Mouse (Mus musculus): ENCODE measurements around the gene Gm5580. TPM values are rescaled to one million over a fixed set of nuclear protein-coding genes. Genes with fewer than 3 reads are reported as not detected.
"Not testable (repeated sequence)": the region's sequence is repeated elsewhere in the genome, so short reads cannot be mapped to it uniquely, and the experiment has no call there.

Gm5580 gene
- 1 to 10 TPM; 2.5 to 2.9 TPM for total RNA-seq (2021)

DNA sequence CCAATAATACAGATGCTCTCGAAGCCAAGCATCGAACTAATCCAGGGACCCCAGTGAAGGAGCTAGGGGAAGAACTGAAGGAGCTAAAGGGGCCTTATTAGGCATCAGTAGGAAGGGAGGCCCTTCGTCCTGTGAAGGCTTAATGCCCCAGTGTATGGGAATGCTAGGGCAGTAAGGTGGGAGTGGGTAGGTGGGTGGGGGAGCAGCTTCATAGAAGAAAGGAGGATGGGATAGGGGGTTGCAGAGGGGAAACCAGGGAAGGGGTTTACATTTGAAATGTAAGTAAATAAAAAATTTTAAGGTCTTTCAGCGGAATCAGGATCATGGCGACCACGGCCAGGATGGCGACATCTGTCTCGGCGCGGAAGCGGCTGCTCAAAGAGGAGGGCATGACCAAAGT is at the start of gene Gm5580:
Gm5580 (plus strand) TSS at position 301 of the 400 bp plus-strand sequence.
- intact Hi-C loops (cut with DNase I); DNase-seq (ENCODE audit: low spot score in 2 of 2): not testable (repeated sequence)

DNA sequence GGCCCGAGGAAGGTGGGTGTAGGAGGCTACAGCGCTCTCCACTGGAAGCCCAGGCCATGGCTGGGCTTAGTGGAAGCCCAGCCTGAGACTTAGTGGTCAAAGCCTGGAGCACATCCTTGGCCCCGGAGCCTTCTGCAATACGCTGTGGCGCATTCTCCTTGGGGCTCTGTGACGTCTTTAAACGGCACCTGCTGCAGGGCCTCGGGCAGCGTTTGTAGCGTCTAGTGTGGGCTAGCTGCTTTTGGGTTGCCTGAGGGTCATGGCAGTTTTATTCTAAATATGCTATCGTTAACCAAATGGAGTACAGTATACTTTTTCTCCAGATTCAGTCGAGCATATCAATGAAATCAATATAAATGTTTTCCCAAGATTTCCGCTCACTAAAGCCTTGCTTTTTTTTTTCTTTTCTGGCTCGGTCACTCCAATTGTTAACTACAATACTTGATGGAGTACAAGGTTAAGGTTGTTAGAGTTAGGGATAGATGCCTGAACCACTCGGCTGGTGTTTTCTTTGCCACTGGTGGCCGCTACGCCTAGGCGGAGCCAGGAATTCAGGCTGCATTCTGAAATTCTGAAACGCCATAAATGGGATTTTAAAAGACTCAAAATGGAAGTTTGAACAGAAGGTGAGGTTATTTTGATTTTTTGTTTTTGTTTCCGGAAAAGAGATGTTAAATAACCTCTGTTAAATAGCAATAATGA is 44.5 kb upstream of the Gm5580 start, which contains the start of gene Olfr212:
Olfr212 (plus strand) TSS at position 215 of the 702 bp plus-strand sequence.
- DNase-seq (ENCODE audit: low spot score in 2 of 2); intact Hi-C loops (cut with DNase I): not testable (repeated sequence)

DNA sequence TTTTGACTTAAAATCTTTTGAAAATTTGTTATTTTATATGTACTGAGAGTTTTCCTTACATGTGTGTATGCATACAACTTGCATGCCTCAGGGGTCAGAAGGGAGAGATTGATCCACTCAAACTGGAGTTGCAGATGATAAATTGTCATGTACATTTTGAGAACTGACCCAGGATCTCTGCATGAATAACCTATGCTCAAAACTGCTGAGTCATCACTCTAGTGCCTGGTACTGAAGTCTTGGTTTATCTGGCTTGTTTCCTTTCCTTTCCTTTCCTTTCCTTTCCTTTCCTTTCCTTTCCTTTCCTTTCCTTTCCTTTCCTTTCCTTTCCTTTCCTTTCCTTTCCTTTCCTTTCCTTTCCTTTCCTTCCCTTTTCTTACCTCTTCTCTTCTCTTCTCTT is 36.1 kb upstream of the Gm5580 start:
- DNase-seq (ENCODE audit: low spot score in 2 of 2): no peak
- intact Hi-C loops (cut with DNase I): no loop called here

DNA sequence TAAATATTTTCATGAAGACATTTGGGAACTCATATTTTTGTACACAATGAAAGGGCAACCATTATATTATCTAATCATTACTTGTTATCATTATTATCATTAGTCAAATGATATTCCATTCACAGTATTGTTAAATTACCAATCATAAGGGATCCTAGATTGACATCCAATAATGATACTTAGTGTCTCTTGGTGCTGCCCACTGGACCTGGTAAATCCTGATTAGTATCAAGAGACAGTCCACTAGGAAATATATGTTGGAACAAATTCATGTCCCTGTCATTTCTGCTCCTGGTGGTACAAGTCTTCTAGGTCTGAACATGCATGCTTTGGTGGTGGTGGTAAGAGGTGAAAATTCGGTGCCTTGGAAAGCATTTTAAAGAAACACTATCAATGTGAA is 12.8 kb upstream of the Gm5580 start, which contains the start of gene Olfr213:
Olfr213 (plus strand) TSS at position 301 of the 400 bp plus-strand sequence.
- DNase-seq (ENCODE audit: low spot score in 2 of 2): no peak
- intact Hi-C loops (cut with DNase I): no loop called here

DNA sequence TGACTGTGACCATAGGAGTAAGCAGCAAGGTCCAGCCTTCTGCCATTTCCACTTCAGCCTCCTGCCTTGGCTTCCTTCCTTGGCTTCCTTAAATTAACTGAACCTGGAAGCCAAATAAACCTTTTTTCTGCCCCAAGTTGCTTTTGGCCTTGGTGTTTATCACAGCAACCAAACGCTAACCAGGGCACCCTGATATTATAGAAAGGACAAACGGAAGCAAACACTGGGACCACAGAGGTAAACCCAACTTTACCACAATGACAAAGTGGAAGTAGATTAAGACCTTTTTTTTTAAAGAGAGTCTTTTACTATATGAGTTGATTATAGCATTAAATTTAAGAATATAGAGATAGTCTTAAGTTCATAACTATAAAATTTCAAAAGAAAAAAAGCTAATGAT is 8.4 kb upstream of the Gm5580 start:
- no peak for DNase-seq (ENCODE audit: low spot score in 2 of 2)
- intact Hi-C loops (cut with DNase I): no loop called here

DNA sequence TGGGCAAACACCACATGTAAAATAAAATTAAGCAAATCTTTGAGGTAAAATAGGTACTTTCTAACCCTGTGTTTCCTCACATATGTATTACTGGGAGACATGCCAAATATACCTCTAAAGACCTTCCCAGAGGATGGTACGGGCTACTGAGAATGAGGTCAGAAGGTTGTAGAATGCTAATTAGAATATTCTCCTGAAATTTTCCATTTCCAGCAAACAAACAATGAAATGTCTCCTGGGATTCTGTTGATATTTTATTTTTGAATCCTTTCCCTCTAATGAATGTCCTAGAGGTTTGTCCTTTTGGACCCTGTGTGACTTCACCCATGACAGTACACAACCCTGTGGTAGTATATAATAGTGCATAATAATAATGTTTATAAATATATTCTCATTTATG is 3.0 kb downstream of the Gm5580 start, which contains the start of gene Olfr214:
Olfr214 (plus strand) TSS at position 301 of the 400 bp plus-strand sequence.
- intact Hi-C loops (cut with DNase I): no loop called here
- DNase-seq (ENCODE audit: low spot score in 2 of 2): no peak

DNA sequence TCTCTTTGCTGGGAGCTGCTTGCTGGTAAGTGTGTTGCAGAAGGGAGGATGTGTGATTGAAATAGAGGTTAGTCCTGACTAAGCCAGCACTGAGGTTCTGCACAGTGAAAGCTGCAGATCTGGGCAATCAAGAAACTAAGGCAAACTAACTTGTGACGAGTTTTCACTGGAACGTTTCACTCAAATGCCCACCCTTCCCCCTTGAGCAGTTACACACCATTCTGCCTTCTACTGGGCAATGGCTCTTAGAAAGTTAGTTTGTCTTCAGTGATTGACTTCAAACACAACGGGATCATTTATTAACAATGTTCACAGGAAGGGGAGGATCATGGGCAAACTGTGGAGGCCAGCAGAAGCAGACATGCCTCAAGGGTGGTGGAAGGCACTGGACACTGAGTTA is 4.0 kb downstream of the Gm5580 start:
- DNase-seq (ENCODE audit: low spot score in 2 of 2): no peak
- intact Hi-C loops (cut with DNase I): no loop called here

DNA sequence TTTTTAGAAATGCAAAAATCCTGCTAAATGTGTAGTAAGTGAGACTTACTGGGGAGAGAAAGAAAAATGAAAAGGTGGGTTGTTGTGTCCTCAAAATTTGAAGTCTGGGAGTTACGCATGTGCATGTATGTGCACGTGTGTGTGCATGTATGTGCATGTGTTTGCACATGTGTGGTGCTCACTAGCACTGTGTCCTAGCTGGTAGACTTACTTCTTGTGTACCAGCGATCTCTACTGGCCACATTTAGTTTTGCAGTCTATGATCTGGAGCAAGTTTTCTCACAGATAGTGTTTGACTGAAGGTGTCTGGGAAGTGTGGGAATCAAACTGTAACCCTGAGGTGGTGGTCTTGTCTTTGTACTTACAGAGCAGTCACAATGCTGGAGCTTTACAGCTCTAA is 18.9 kb downstream of the Gm5580 start:
- intact Hi-C loops (cut with DNase I): no loop called here
- DNase-seq (ENCODE audit: low spot score in 2 of 2): no peak

DNA sequence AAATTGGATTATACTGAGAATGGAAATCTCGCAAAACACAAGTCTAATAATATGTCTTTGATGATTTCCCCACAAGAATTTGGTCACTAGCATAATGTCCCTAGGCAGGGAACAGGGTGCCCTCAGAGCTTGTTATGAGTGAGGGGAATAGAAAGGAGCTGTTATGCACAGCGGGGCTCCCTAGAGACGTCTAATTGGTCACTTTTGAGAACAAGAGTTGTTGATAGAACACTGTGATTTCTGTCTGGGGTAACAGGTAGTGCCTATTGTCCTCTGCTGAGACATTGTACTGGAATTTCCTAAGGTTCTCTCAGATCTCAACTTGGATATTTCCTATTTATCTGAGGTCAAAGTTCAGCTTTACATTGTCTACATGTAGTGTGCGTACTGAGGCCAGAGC is 33.2 kb downstream of the Gm5580 start, which contains the start of gene Olfr215:
Olfr215 (minus strand) TSS at position 101 of the 400 bp plus-strand sequence.
- intact Hi-C loops (cut with DNase I): no loop called here

DNA sequence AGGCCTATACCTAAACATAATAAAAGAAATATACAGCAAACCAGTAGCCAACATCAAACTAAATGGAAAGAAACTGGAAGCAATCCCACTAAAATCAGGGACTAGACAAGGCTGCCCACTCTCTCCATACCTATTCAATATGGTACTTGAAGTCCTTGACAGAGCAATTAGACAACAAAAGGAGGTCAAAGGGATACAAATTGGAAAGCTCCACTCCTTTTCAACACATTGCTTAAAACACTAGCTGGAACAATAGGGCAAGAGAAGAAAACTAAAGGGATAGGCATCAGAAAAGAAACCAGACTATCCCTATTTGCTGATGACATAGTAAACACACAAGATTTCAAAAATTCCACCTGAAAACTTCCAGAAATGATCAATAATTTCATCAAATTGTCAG is 50.0 kb downstream of the Gm5580 start:
- DNase-seq (ENCODE audit: low spot score in 2 of 2); intact Hi-C loops (cut with DNase I): not testable (repeated sequence)

More for the DNA sequence above, 33.2 kb downstream of the Gm5580 start, which contains the start of gene Olfr215:
- DNase-seq (ENCODE audit: low spot score in 2 of 2): no peak

Other genes starting within 250 kb of the Gm5580 start
- gene March8, start 213.1 kb upstream of the Gm5580 start, total RNA-seq (2021): 10 to 100 TPM; 48.4 to 50.1 TPM
- 1 to 10 TPM; 1.5 to 3.8 TPM for gene Alox5, start 90.0 kb upstream of the Gm5580 start, total RNA-seq (2021)
- not detected for gene Olfr211, start 62.0 kb upstream of the Gm5580 start, total RNA-seq (2021)
- gene Olfr212, start 44.6 kb upstream of the Gm5580 start, total RNA-seq (2021): under 1 TPM in 1 of 2 experiments, not detected in 1; 0.14 TPM
- not detected for gene Olfr213, start 12.7 kb upstream of the Gm5580 start, total RNA-seq (2021)
- gene Olfr214, start 3.1 kb downstream of the Gm5580 start, total RNA-seq (2021): not detected
- not detected for gene Olfr215, start 33.1 kb downstream of the Gm5580 start, total RNA-seq (2021)
- 10 to 100 TPM; 24.0 to 28.5 TPM for gene Zfp422, start 77.9 kb downstream of the Gm5580 start, total RNA-seq (2021)
- 1 to 10 TPM; 1.0 to 1.8 TPM for gene Depp1, start 99.5 kb downstream of the Gm5580 start, total RNA-seq (2021)
- 1 to 10 TPM; 4.6 to 5.1 TPM for gene Rassf4, start 122.8 kb downstream of the Gm5580 start, total RNA-seq (2021)
- under 1 TPM; 0.10 to 0.20 TPM for gene Tmem72, start 165.8 kb downstream of the Gm5580 start, total RNA-seq (2021)

Measured in left cerebral cortex, postnatal 36 days (tissue).